Mouse (Mus musculus): Measurements from ENCODE around the gene Hacd2. TPM values are rescaled to one million over a fixed set of nuclear protein-coding genes. Genes with fewer than 3 reads are reported as not detected.

Hacd2 gene
- polyA plus RNA-seq (2012; rRNA removed) (33.3 and 52.8 TPM in 2 replicates), polyA plus RNA-seq (2014; fragmentation: Nextera tagmentation; extraction: Ambion mirVana) (62.2 TPM in 2 replicates)

GRCm38 (mm10) chr16:35022242-35023137 is at the start of gene Hacd2:
TSS of gene Hacd2 (plus strand) at chr16:35022428.
- peak within 1 kb of the TSS; percentile 83 for H3K9ac ChIP-seq (ENCODE audit: low read depth, low read length, severe bottlenecking)
- H3K27ac ChIP-seq (replicated peaks; ENCODE audit: low read depth, low read length), result peak within 1 kb of the TSS; percentile 71
- H3K9me3 ChIP-seq (ENCODE audit: control insufficient read depth, low read length), result no peaks in the 10 kb centered on the region
- 0% methylated on average over 47 of the region's 97 CpGs for WGBS
- H3K27me3 ChIP-seq (ENCODE audit: control insufficient read depth, insufficient read depth, low read length), result no peaks in the 10 kb centered on the region; the same call in 1 of the 2 replicates
- peak; percentile 98 for ATAC-seq (ENCODE audit: low FRiP score, low read depth)
- peaks cover 3% of the 10 kb centered on the region; the same call in 1 of the 2 replicates for H3K36me3 ChIP-seq (ENCODE audit: control insufficient read depth, insufficient read depth, low read length)
- peak within 1 kb of the TSS; percentile 92 for H3K4me3 ChIP-seq (replicated peaks; ENCODE audit: low read length)
- H3K4me1 ChIP-seq (ENCODE audit: control insufficient read depth, insufficient read depth, low read length), result no peaks in the 10 kb centered on the region
- 0 out of 2 replicates have a peak, but pooled peaks have one; percentile 82 for TF ChIP-seq POLR2A (IDR thresholded peaks at IDR 0.05; ENCODE audit: borderline replicate concordance, extremely low read depth, insufficient read depth, insufficient read length)
- peak within 1 kb of the TSS; percentile 63 for H3K4me2 ChIP-seq (replicated peaks; ENCODE audit: low read depth, low read length, severe bottlenecking)
- peak; percentile 96 for DNase-seq (ENCODE audit: low spot score)

DNA sequence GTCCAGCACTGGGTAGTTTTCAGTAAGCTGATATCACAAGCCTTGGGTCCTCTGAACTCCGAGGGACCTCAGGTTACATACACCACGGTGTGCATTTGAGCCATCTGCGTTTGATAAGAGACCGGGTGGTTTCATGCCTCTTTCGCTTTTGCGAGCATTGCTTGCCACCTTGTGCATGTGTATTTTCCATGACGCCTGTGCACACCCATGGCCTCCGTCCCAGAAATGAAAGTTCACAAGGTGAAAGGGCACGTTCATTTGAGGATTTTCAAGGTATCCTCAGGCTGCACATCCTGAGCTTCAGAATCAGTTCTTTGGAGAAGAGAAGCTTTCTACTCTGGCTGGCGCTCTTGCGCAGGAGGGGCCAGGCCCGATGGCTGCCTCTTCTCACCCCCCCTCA is 49.8 kb upstream of the Hacd2 start:
- DNase-seq (ENCODE audit: low spot score), result no peak
- Histone ChIP-seq H3K9ac (ENCODE audit: low read depth, low read length, severe bottlenecking) (no peak overlapping the region), H3K4me3 (replicated peaks; ENCODE audit: low read length) (no peak overlapping the region), H3K4me1 (ENCODE audit: control insufficient read depth, insufficient read depth, low read length) (0 out of 2 replicates have a peak, but pooled peaks cover 3% of the 10 kb centered on the region), H3K27ac (replicated peaks; ENCODE audit: low read depth, low read length) (no peak overlapping the region), H3K4me2 (replicated peaks; ENCODE audit: low read depth, low read length, severe bottlenecking) (no peak overlapping the region), H3K27me3 (ENCODE audit: control insufficient read depth, insufficient read depth, low read length) (no peaks in the 10 kb centered on the region; the same call in 1 of the 2 replicates), H3K36me3 (ENCODE audit: control insufficient read depth, insufficient read depth, low read length) (peaks cover 4% of the 10 kb centered on the region; the same call in 1 of the 2 replicates), H3K9me3 (ENCODE audit: control insufficient read depth, low read length) (no peaks in the 10 kb centered on the region)
- no peak for TF ChIP-seq POLR2A (IDR thresholded peaks at IDR 0.05; ENCODE audit: borderline replicate concordance, extremely low read depth, insufficient read depth, insufficient read length)
- 49% methylated on average over 12 of the region's 12 CpGs for WGBS
- ATAC-seq (ENCODE audit: low FRiP score, low read depth), result no peak

DNA sequence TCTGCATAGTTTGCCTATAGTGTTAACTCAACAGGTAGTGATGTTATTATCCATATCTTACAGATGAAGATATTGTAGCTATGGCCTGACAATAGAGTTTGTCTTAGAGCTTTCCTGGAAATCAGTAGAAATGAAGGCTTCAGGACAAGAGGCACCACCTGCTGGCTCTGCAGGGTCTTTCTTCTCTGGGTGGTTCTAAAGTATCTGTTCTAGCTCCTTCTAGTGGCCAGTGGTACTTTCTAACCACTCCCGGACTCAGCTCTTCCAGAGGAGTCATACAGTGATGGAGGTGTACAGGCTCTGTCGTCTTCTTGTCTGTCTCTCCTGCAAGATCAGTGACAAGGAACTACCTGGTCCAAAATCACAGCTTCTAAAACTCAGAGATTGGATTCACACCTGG is 46.7 kb upstream of the Hacd2 start:
- Histone ChIP-seq H3K36me3 (ENCODE audit: control insufficient read depth, insufficient read depth, low read length) (peaks cover 4% of the 10 kb centered on the region; the same call in 1 of the 2 replicates), H3K4me1 (ENCODE audit: control insufficient read depth, insufficient read depth, low read length) (0 out of 2 replicates have a peak, but pooled peaks cover 3% of the 10 kb centered on the region), H3K27me3 (ENCODE audit: control insufficient read depth, insufficient read depth, low read length) (no peaks in the 10 kb centered on the region; the same call in 1 of the 2 replicates), H3K4me3 (replicated peaks; ENCODE audit: low read length) (no peak overlapping the region), H3K9ac (ENCODE audit: low read depth, low read length, severe bottlenecking) (no peak overlapping the region), H3K9me3 (ENCODE audit: control insufficient read depth, low read length) (no peaks in the 10 kb centered on the region), H3K4me2 (replicated peaks; ENCODE audit: low read depth, low read length, severe bottlenecking) (no peak overlapping the region), H3K27ac (replicated peaks; ENCODE audit: low read depth, low read length) (no peak overlapping the region)
- TF ChIP-seq POLR2A (IDR thresholded peaks at IDR 0.05; ENCODE audit: borderline replicate concordance, extremely low read depth, insufficient read depth, insufficient read length), result no peak
- WGBS, result 43% methylated on average over 2 of the region's 2 CpGs
- DNase-seq (ENCODE audit: low spot score) (no peak), ATAC-seq (ENCODE audit: low FRiP score, low read depth) (no peak)

- peaks cover 4% of the 10 kb centered on the region; the same call in 1 of the 2 replicates for H3K36me3 ChIP-seq (ENCODE audit: control insufficient read depth, insufficient read depth, low read length)
- no peaks in the 10 kb centered on the region for H3K9me3 ChIP-seq (ENCODE audit: control insufficient read depth, low read length)
- WGBS, result 86% methylated on average over 13 of the region's 13 CpGs
- ATAC-seq (ENCODE audit: low FRiP score, low read depth) (no peak), DNase-seq (ENCODE audit: low spot score) (no peak)
- H3K9ac ChIP-seq (ENCODE audit: low read depth, low read length, severe bottlenecking), result no peak overlapping the region
- H3K27me3 ChIP-seq (ENCODE audit: control insufficient read depth, insufficient read depth, low read length), result no peaks in the 10 kb centered on the region; the same call in 1 of the 2 replicates
- H3K27ac ChIP-seq (replicated peaks; ENCODE audit: low read depth, low read length), result no peak overlapping the region
- no peak overlapping the region for H3K4me2 ChIP-seq (replicated peaks; ENCODE audit: low read depth, low read length, severe bottlenecking)
- H3K4me1 ChIP-seq (ENCODE audit: control insufficient read depth, insufficient read depth, low read length), result 0 out of 2 replicates have a peak, but pooled peaks cover 3% of the 10 kb centered on the region
- TF ChIP-seq POLR2A (IDR thresholded peaks at IDR 0.05; ENCODE audit: borderline replicate concordance, extremely low read depth, insufficient read depth, insufficient read length), result no peak
- H3K4me3 ChIP-seq (replicated peaks; ENCODE audit: low read length), result no peak overlapping the region
These were observed 45.6 kb upstream of the Hacd2 start for GRCm38 (mm10) chr16:34976630-34977029.

DNA sequence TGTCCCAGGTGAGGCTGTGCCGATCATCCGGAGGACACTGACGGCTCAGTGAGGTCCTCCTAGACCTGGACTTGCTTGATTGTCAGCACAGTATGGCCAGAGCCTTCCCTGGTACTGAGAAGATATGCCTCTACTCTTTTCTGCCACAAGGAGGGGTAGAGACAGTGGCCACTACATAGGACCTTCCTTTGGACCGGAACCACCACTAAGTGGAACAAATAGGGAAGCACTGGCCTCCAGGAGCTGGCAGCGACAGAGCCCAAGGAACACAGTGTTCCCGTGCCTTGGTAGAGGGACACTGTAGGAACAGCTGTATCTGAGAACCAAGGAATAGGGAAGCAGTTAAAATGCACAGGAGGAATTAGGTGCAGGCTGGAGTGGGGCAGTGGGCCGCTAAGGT is 44.2 kb upstream of the Hacd2 start:
- Histone ChIP-seq H3K9me3 (ENCODE audit: control insufficient read depth, low read length) (no peaks in the 10 kb centered on the region), H3K4me2 (replicated peaks; ENCODE audit: low read depth, low read length, severe bottlenecking) (no peak overlapping the region), H3K4me3 (replicated peaks; ENCODE audit: low read length) (no peak overlapping the region), H3K27ac (replicated peaks; ENCODE audit: low read depth, low read length) (no peak overlapping the region), H3K27me3 (ENCODE audit: control insufficient read depth, insufficient read depth, low read length) (no peaks in the 10 kb centered on the region; the same call in 1 of the 2 replicates), H3K4me1 (ENCODE audit: control insufficient read depth, insufficient read depth, low read length) (no peaks in the 10 kb centered on the region), H3K36me3 (ENCODE audit: control insufficient read depth, insufficient read depth, low read length) (peaks cover 4% of the 10 kb centered on the region; the same call in 1 of the 2 replicates), H3K9ac (ENCODE audit: low read depth, low read length, severe bottlenecking) (no peak overlapping the region)
- WGBS, result 88% methylated on average over 7 of the region's 7 CpGs
- DNase-seq (ENCODE audit: low spot score) (no peak), ATAC-seq (ENCODE audit: low FRiP score, low read depth) (no peak)
- no peak for TF ChIP-seq POLR2A (IDR thresholded peaks at IDR 0.05; ENCODE audit: borderline replicate concordance, extremely low read depth, insufficient read depth, insufficient read length)
